In the genomic region with DNA sequence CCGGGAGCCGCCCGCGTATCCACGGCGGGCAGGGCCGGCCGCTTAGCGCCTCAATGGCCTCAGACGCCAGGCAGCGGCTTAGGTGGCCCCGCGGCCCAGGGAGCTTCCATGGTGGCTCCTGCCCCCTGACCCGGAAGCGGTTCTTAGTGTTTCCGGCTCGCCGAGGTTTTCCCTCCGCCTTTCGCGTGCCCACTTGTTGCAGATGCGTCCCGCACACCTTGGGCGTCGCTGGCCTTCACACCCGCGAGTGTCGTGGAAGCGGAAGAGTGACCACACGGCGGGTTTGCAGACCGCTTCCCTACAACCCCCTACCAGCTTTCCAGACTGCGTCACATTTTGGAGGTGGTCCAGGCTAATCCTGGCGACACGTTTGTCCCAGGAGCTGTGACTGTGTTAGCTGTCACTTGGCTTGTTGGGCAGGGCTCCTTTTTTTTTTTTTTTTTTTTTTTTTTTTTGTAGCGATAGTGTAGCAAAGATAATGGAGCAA, we compare ENCODE assay signal across 8 mouse cellular contexts. TPM values are rescaled to one million over a fixed set of nuclear protein-coding genes. Genes with fewer than 3 reads are reported as not detected.
DNase-seq lines count a peak whose midpoint lies in the region; ATAC-seq and TF ChIP-seq lines count a peak whose summit lies in the region.

A gene (minus strand): TSS at position 120 of the 487 bp plus-strand sequence.

- H3K9ac ChIP-seq in hindbrain, postnatal 0 days (replicated peaks; ENCODE audit: low read length), result peak within 1 kb of the TSS; percentile 97

- H3K4me3 ChIP-seq in gastrocnemius, adult 2 months, result peak within 1 kb of the TSS; percentile 77
- H3K4me3 ChIP-seq in hindbrain, postnatal 0 days (ENCODE audit: low read length), result peak within 1 kb of the TSS; percentile 97
- H3K4me3 ChIP-seq in left cerebral cortex, adult 2 months, result peak within 1 kb of the TSS; percentile 100

- H3K27me3 ChIP-seq in hindbrain, postnatal 0 days (ENCODE audit: insufficient read depth, low read length), result no peaks in the 10 kb centered on the region

- peak within 1 kb of the TSS; percentile 69 for H3K4me2 ChIP-seq in hindbrain, postnatal 0 days (ENCODE audit: low read depth, low read length)

- no peak for TF ChIP-seq CTCF in gastrocnemius, adult 2 months (IDR thresholded peaks at IDR 0.05)
- no peak for TF ChIP-seq CTCF in hindbrain, postnatal 0 days (IDR thresholded peaks at IDR 0.05; ENCODE audit: low read depth)
- TF ChIP-seq CTCF in left cerebral cortex, adult 2 months (IDR thresholded peaks at IDR 0.05), result no peak

- peak; percentile 78 for ATAC-seq in common myeloid progenitor, adult 5-6 weeks (replicated peaks; ENCODE audit: low read depth, poor library complexity, severe bottlenecking)
- peak; percentile 91 for ATAC-seq in hindbrain, postnatal 0 days
- peak; percentile 91 for ATAC-seq in megakaryocyte, adult 5-6 weeks (ENCODE audit: poor library complexity, severe bottlenecking)

- intact Hi-C loops in gastrocnemius, adult 2 months (cut with DNase I), result no loop called here
- intact Hi-C loops in left cerebral cortex, adult 2 months (cut with DNase I), result no loop called here

- DNase-seq in ZHBTc4 (ENCODE audit: low read depth, low spot score), result peak; percentile 96
- peak; percentile 96 for DNase-seq in gastrocnemius, adult 2 months
- DNase-seq in hindbrain, postnatal 0 days (ENCODE audit: low spot score), result peak; percentile 98
- peak; percentile 93 for DNase-seq in left cerebral cortex, adult 2 months (ENCODE audit: extremely low spot score in 1 of 2, low spot score in 2 of 2)
- DNase-seq in right cerebral cortex, adult 2 months (ENCODE audit: low spot score in 2 of 2), result peak; percentile 96 to 97
- peak; percentile 93 for DNase-seq in urinary bladder, postnatal 14 days (ENCODE audit: low spot score)

- WGBS in hindbrain, postnatal 0 days, result under 1% methylated on average over 33 of the region's 36 CpGs

- H3K4me1 ChIP-seq in hindbrain, postnatal 0 days (ENCODE audit: insufficient read depth, low read length), result 0 out of 2 replicates have a peak, but pooled peaks cover 7% of the 10 kb centered on the region

- H3K36me3 ChIP-seq in hindbrain, postnatal 0 days (ENCODE audit: insufficient read depth, low read length), result peaks cover 3% of the 10 kb centered on the region

- no peaks in the 10 kb centered on the region for H3K9me3 ChIP-seq in hindbrain, postnatal 0 days (ENCODE audit: low read length)

- H3K27ac ChIP-seq in gastrocnemius, adult 2 months, result peak within 1 kb of the TSS; percentile 90
- H3K27ac ChIP-seq in hindbrain, postnatal 0 days, result peak within 1 kb of the TSS; percentile 87
- peak within 1 kb of the TSS; percentile 84 for H3K27ac ChIP-seq in left cerebral cortex, adult 2 months

RNA-seq across cellular contexts. Expression of the gene that starts here (rescaled TPM):
- 30.5 and 33.5 TPM in 2 replicates for total RNA-seq in common myeloid progenitor, adult 5-6 weeks (2017)
- 100 to 1,000 TPM in 1 of 2 experiments, 10 to 100 TPM in 1; 99.2 to 131 TPM for total RNA-seq in gastrocnemius, adult 2 months (2021)
- total RNA-seq in hindbrain, postnatal 0 days (2014; rRNA removed), result 20.5 and 21.5 TPM in 2 replicates
- polyA plus RNA-seq in hindbrain, postnatal 0 days (2015; fragmentation: Nextera tagmentation; extraction: Ambion mirVana), result 8.9 and 10.5 TPM in 2 replicates
- 10 to 100 TPM; 32.9 to 34.8 TPM for total RNA-seq in left cerebral cortex, adult 2 months (2021)
- 40.9 TPM in 2 replicates for total RNA-seq in megakaryocyte, adult 5-6 weeks (2015)
- total RNA-seq in megakaryocyte, adult 5-6 weeks (2017), result 25.1 and 27.9 TPM in 2 replicates

Comparison
In these comparisons a context has a peak if more than half of its experiments do, and no peak if none do; other contexts are left out.
1. Peak in every context shown above with its lines: DNase-seq, ATAC-seq, H3K4me3 ChIP-seq and H3K27ac ChIP-seq.